Mouse (Mus musculus): Measurements from ENCODE around the gene Atic. TPM values are rescaled to one million over a fixed set of nuclear protein-coding genes. Genes with fewer than 3 reads are reported as not detected.

The Atic gene
- total and polyA plus RNA-seq, 3 experiments, result 123 to 223 (median 187) TPM

DNA sequence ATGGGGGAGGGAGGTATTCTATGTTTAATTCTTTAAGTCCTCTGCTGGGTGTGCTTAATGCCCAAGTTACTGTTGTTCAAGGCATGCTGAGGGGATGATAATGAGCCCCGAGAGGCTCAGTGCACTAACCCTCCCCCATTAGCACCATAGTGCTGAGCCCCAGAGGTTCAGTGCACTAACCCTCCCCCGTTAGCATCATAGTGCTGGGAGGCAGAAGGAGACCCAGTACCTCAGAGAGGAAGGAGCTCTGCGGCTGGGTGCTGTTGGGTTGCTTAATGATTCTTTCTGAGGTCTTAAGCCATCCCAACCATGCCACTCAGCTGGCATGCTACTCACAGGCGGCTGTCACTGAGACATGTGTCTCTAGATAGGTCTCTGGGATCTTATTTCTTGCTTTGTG lies 13.2 kb downstream of the Atic start:
- dilution Hi-C loops (cut with MboI; ENCODE audit: extremely low pct_ligation_motif_present, extremely low pct_unique_long_range_greater_than_20kb, low sequenced_read_pairs), result no loop called here
- H3K27me3 ChIP-seq (replicated peaks), result no peaks in the 10 kb centered on the region
- no peak overlapping the region for H3K4me2 ChIP-seq (ENCODE audit: insufficient read depth, low read depth, poor library complexity, severe bottlenecking)
- no peaks in the 10 kb centered on the region for H3K79me2 ChIP-seq (replicated peaks; ENCODE audit: control insufficient read depth, extremely low read depth, insufficient read depth, poor library complexity, severe bottlenecking)
- in situ Hi-C loops (cut with MboI; ENCODE audit: low pct_ligation_motif_present, low pct_unique_long_range_greater_than_20kb, low sequenced_read_pairs), result no loop called here
- peaks cover 73 to 92% of the 10 kb centered on the region in 2 experiments for H3K36me3 ChIP-seq (replicated peaks in 1 of 2; ENCODE audit: control insufficient read depth in 1 of 2, insufficient read depth in 1 of 2, low read length in 1 of 2)
- H3K4me1 ChIP-seq (ENCODE audit: control insufficient read depth in 1 of 2, insufficient read depth in 2 of 2), result no peaks in the 10 kb centered on the region
- TF ChIP-seq JUN (IDR thresholded peaks at IDR 0.05; ENCODE audit: insufficient read depth, low read depth, low read length), result no peak
- TF ChIP-seq ZC3H11A (IDR thresholded peaks at IDR 0.05; ENCODE audit: low read depth, low read length), result no peak
- no peak for TF ChIP-seq GABPA (IDR thresholded peaks at IDR 0.05; ENCODE audit: insufficient replicate concordance, low read depth, low read length)
- no peak for TF ChIP-seq RCOR1 (conservative IDR thresholded peaks at IDR 0.05; ENCODE audit: low read depth, low read length)
- DNase-seq (ENCODE audit: extremely low read depth), result no peak
- H3K4me3 ChIP-seq (replicated peaks in 1 of 3; ENCODE audit: low read depth in 2 of 3, low read length in 2 of 3, poor library complexity in 1 of 3), result no peak overlapping the region
- peaks cover 4% of the 10 kb centered on the region for H3K9me3 ChIP-seq (replicated peaks; ENCODE audit: low read length)
- H3K27ac ChIP-seq (ENCODE audit: insufficient read depth, low read depth), result no peak overlapping the region
- H3K9ac ChIP-seq (ENCODE audit: insufficient read depth, low read depth), result no peak overlapping the region

- Histone ChIP-seq H3K4me3 (replicated peaks in 1 of 3; ENCODE audit: low read depth in 2 of 3, low read length in 2 of 3, poor library complexity in 1 of 3) (no peak overlapping the region), H3K9me3 (replicated peaks; ENCODE audit: low read length) (no peaks in the 10 kb centered on the region)
- dilution Hi-C loops (cut with MboI; ENCODE audit: extremely low pct_ligation_motif_present, extremely low pct_unique_long_range_greater_than_20kb, low sequenced_read_pairs), result no loop called here
Measured at GRCm38 (mm10) chr1:71575987-71576386, 19.0 kb downstream of the Atic start.

GRCm38 (mm10) chr1:71576837-71577236 lies 19.9 kb downstream of the Atic start:
- no peak overlapping the region for H3K27ac ChIP-seq (ENCODE audit: insufficient read depth, low read depth)
- H3K4me3 ChIP-seq (replicated peaks in 1 of 3; ENCODE audit: low read depth in 2 of 3, low read length in 2 of 3, poor library complexity in 1 of 3), result no peak overlapping the region
- no peaks in the 10 kb centered on the region for H3K4me1 ChIP-seq (ENCODE audit: control insufficient read depth in 1 of 2, insufficient read depth in 2 of 2)
- dilution Hi-C loops (cut with MboI; ENCODE audit: extremely low pct_ligation_motif_present, extremely low pct_unique_long_range_greater_than_20kb, low sequenced_read_pairs) (no loop called here), in situ Hi-C loops (cut with MboI; ENCODE audit: low pct_ligation_motif_present, low pct_unique_long_range_greater_than_20kb, low sequenced_read_pairs) (no loop called here)
- DNase-seq (ENCODE audit: extremely low read depth), result no peak
- no peak overlapping the region for H3K4me2 ChIP-seq (ENCODE audit: insufficient read depth, low read depth, poor library complexity, severe bottlenecking)
- no peaks in the 10 kb centered on the region for H3K79me2 ChIP-seq (replicated peaks; ENCODE audit: control insufficient read depth, extremely low read depth, insufficient read depth, poor library complexity, severe bottlenecking)
- TF ChIP-seq KAT2A (IDR thresholded peaks at IDR 0.05; ENCODE audit: insufficient replicate concordance, low read length) (no peak), GABPA (IDR thresholded peaks at IDR 0.05; ENCODE audit: insufficient replicate concordance, low read depth, low read length) (no peak), PAX5 (IDR thresholded peaks at IDR 0.05; ENCODE audit: low read length) (no peak), CHD2 (IDR thresholded peaks at IDR 0.05; ENCODE audit: low read length) (no peak)
- H3K36me3 ChIP-seq (replicated peaks in 1 of 2; ENCODE audit: control insufficient read depth in 1 of 2, insufficient read depth in 1 of 2, low read length in 1 of 2), result peaks cover 58 to 92% of the 10 kb centered on the region in 2 experiments
- H3K9me3 ChIP-seq (replicated peaks; ENCODE audit: low read length), result no peaks in the 10 kb centered on the region
- H3K9ac ChIP-seq (ENCODE audit: insufficient read depth, low read depth), result no peak overlapping the region
- H3K27me3 ChIP-seq (replicated peaks), result no peaks in the 10 kb centered on the region

More at GRCm38 (mm10) chr1:71575987-71576386, 19.0 kb downstream of the Atic start:
- Histone ChIP-seq H3K27ac (ENCODE audit: insufficient read depth, low read depth) (no peak overlapping the region), H3K9ac (ENCODE audit: insufficient read depth, low read depth) (no peak overlapping the region), H3K27me3 (replicated peaks) (no peaks in the 10 kb centered on the region), H3K4me1 (ENCODE audit: control insufficient read depth in 1 of 2, insufficient read depth in 2 of 2) (no peaks in the 10 kb centered on the region), H3K79me2 (replicated peaks; ENCODE audit: control insufficient read depth, extremely low read depth, insufficient read depth, poor library complexity, severe bottlenecking) (no peaks in the 10 kb centered on the region), H3K4me2 (ENCODE audit: insufficient read depth, low read depth, poor library complexity, severe bottlenecking) (no peak overlapping the region), H3K36me3 (replicated peaks in 1 of 2; ENCODE audit: control insufficient read depth in 1 of 2, insufficient read depth in 1 of 2, low read length in 1 of 2) (peaks cover 67 to 96% of the 10 kb centered on the region in 2 experiments)
- DNase-seq (ENCODE audit: extremely low read depth), result no peak
- in situ Hi-C loops (cut with MboI; ENCODE audit: low pct_ligation_motif_present, low pct_unique_long_range_greater_than_20kb, low sequenced_read_pairs), result no loop called here
- TF ChIP-seq RAD21 (IDR thresholded peaks at IDR 0.05; ENCODE audit: low read depth, low read length), result no peak

All from CH12.LX (cell line).